Mouse (Mus musculus) retina, postnatal 7 days (tissue): ENCODE data around the gene Abcg4.
A peak's percentile ranks its signal among the peaks of the same experiment; 100 is the strongest.
"Not testable (repeated sequence)": the region's sequence is repeated elsewhere in the genome, so short reads cannot be mapped to it uniquely, and the experiment has no call there.

Source experiments
- DNase-seq: peaks from one replicate; pipeline ENCODE4 v3.0.0-alpha.2; 2012; ENCODE audit warnings: low read depth, low spot score

Gene Abcg4

GRCm38 (mm10) chr9:44319887-44320798 is 31.7 kb upstream of the Abcg4 start, which contains the start of gene C2cd2l:
Gene C2cd2l (minus strand): TSS chr9:44320285.
- peak; percentile 88 for DNase-seq

GRCm38 (mm10) chr9:44319105-44319886 is 30.9 kb upstream of the Abcg4 start:
- no peak for DNase-seq

GRCm38 (mm10) chr9:44318826-44319095 is 30.3 kb upstream of the Abcg4 start:
- DNase-seq = no peak

GRCm38 (mm10) chr9:44318076-44318825 is 29.8 kb upstream of the Abcg4 start:
- DNase-seq = peak; percentile 65

- no peak for DNase-seq
Observed at GRCm38 (mm10) chr9:44317452-44317851, 29.0 kb upstream of the Abcg4 start.

- no peak for DNase-seq
Observed at GRCm38 (mm10) chr9:44314910-44315309, 26.5 kb upstream of the Abcg4 start.

- peak; percentile 74 for DNase-seq
Observed at GRCm38 (mm10) chr9:44314257-44314547, 25.8 kb upstream of the Abcg4 start.

- DNase-seq = no peak
Observed at GRCm38 (mm10) chr9:44313476-44314256, 25.3 kb upstream of the Abcg4 start.

- no peak for DNase-seq
Observed at GRCm38 (mm10) chr9:44311136-44312134, 23.0 kb upstream of the Abcg4 start.

GRCm38 (mm10) chr9:44310750-44311135 is 22.3 kb upstream of the Abcg4 start:
- no peak for DNase-seq

- no peak for DNase-seq
Observed at GRCm38 (mm10) chr9:44309756-44310155, 21.3 kb upstream of the Abcg4 start.

GRCm38 (mm10) chr9:44307248-44307647 is 18.8 kb upstream of the Abcg4 start:
- no peak for DNase-seq

GRCm38 (mm10) chr9:44306532-44306931 is 18.1 kb upstream of the Abcg4 start:
- DNase-seq = no peak

GRCm38 (mm10) chr9:44305466-44306079 is 17.2 kb upstream of the Abcg4 start, which contains the start of gene Hinfp:
Gene Hinfp (minus strand): TSS chr9:44305671.
- DNase-seq = peak; percentile 98

- not testable (repeated sequence) for DNase-seq
Observed at GRCm38 (mm10) chr9:44300001-44300400, 11.6 kb upstream of the Abcg4 start.

- DNase-seq = no peak
Observed at GRCm38 (mm10) chr9:44292490-44292889, 4.1 kb upstream of the Abcg4 start.

GRCm38 (mm10) chr9:44288959-44289291 is 510 bp upstream of the Abcg4 start:
- no peak for DNase-seq

GRCm38 (mm10) chr9:44287401-44288075 is 877 bp downstream of the Abcg4 start:
- DNase-seq = peak; percentile 60

- DNase-seq = no peak
Observed at GRCm38 (mm10) chr9:44287003-44287400, 1.4 kb downstream of the Abcg4 start.
